Mouse (Mus musculus) testis, postnatal 10 days (tissue): ENCODE results near the gene Nlgn1.

ENCODE experiments used
- DNase-seq: peaks from one replicate; pipeline ENCODE4 v3.0.0; 2021; ENCODE audit warnings: low spot score

Gene Nlgn1

DNA sequence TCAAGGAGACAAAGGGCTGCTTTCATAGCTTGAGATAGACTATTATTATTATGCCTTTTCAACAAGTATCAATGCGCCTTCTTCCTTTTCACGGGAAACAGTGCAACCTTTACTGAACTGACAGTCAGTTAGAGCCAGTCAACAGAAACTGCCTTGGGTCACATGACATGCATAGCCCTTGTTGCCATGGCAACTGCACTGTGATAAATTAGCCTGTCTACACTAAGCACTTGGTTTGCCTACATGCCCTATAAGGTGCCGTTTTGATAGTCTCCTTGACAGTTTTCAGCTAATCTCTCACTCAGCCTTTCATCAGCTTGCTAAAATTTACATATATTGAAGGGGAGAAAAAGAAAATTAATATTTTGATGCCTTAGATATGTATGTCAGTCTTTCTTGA lies 524.7 kb downstream of the Nlgn1 start:
- peak; percentile 43 for DNase-seq

DNA sequence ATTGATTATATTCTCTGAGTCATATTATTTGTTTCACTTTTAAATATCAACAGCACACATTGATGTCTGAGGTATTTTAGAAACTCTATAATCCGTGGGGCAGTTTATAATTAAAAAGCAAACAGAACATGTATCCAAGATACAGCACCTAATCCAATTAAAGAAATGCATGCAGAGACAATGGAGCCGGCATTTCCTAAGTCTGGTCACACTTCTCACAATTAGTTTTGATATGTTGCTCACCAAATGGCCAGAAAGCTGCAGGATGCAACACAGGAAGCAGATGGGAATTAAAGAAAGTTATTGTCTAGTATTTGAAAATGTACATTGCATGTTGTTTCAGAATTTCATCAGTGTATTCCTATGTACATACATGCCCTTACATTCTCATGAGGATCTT lies 550.6 kb downstream of the Nlgn1 start:
- no peak for DNase-seq

DNA sequence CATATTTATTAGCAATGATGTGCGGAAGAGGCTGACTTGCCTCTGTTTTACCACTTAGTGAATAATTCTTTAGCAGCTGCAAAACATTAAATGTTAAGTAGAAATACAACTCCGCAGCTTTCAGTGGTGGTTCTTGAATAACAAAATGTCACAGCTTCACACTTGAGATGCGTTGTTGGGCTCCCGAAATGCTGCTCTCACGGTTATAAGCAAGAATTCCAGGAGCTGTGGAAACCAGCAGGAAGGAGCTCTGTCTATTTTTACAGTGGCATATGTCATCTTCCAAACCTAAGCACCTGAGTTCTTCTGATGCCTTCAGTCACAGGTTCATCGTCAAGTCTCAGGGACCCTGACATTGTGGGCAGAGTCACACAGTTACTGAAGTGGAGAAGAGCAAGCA lies 556.8 kb downstream of the Nlgn1 start:
- no peak for DNase-seq

DNA sequence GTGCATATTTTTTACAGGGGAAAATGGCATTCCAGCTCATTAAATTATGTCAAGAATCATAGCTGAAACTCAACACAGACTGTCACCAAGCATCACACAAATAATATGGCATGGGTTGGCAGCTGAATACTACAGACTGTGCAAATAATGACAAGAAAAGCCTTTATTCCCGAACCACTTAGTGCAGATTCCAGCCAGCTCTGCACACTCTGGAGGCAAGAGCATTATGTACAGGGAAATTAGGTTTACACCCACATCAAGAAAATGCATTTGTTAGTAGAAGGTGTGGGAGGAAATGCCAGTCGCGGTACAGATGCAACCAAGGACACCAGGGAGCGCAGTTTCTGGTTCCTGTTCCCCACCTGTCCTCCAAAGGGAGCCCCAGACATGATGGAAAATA lies 558.4 kb downstream of the Nlgn1 start:
- no peak for DNase-seq

DNA sequence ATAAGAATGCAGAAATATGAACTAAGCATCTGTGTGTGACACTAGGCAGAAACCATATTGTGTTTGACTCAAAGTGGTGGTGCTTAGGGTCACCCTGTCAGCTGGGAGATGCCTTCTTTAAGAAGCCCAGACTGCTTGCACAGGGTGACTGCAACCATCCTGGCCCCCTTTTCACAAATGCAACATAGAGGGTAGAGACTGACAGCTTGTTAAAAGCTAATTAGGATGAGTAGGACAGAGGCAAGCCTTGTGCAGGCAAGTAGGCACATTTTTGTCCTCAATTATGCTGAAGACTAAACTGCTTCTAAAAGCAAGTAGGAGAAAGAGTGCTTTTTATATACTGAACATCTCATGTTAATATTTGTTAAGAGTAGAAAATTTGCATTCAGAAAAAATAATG lies 558.8 kb downstream of the Nlgn1 start:
- DNase-seq: no peak

DNA sequence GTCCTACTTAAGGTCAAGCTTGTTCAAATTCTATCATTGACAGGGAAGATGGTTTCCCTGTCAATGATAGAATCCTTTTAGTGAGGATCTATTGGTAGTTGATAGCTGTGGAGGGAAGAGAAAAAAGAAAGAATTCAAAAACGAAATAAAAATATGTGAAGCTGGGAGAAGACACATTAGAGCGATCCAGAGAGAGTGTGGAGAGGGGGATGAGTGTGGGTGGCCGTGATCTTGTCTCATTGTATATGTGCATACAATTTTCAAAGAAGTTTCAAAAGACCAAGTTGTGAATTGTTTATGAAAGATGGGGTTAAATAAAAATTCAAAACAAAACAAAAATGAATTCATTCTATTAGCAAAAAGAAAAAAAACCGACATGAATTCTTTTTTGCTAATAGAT lies 568.6 kb downstream of the Nlgn1 start:
- no peak for DNase-seq

DNA sequence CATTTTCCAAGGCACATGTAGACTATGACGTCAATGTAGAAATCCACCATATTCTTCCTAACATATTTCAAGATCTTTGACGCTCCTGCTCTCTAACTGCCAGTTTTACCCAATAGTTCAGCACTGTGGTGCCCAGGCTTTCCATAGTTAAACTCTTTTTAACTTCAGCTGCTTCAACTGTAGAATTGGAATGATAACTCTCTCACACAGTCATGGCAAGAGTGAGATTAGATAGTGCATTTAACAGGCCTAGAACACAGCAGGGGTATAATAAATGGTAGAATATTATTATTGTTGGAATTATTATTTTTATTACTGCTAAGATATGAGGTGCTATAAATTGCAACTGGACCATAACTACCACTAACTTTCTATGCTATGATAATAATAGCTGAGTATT lies 574.4 kb downstream of the Nlgn1 start:
- no peak for DNase-seq

DNA sequence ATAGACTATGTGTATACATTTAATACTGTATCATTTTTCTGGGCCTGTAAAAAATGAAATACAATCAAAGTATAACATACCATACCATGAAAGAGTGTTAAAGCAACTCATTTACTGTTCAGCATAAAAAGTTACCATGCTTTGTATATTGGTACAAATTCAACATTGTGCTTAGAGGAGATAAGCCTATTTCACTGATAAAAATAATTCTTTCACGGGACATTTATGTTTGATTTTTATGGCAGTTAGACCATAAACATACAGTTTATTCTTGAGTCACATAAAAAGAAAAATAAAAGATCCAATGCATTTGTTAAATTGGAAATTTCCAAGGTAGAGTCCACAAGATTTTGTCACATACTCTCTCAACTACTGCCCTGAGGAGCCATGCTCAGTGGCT lies 608.1 kb downstream of the Nlgn1 start:
- no peak for DNase-seq

DNA sequence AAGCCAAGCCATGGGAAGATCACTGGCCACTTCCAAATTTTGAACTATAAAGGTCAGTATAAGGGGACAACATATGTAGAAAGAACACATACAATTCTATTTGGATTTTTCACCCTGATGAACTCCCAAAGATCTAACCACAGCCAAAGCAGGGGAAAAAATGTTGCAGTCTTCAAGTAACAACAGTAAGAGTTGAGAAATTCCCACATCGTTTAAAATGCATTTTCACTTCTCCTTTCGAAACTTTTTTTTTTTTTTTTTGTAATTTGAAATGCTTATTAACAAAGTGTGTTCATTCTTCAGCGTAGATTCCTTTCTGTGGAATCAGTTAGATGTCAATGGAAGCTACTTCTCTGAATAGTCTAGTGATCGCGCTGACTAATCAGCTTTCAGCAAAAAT lies 610.8 kb downstream of the Nlgn1 start:
- DNase-seq: no peak

DNA sequence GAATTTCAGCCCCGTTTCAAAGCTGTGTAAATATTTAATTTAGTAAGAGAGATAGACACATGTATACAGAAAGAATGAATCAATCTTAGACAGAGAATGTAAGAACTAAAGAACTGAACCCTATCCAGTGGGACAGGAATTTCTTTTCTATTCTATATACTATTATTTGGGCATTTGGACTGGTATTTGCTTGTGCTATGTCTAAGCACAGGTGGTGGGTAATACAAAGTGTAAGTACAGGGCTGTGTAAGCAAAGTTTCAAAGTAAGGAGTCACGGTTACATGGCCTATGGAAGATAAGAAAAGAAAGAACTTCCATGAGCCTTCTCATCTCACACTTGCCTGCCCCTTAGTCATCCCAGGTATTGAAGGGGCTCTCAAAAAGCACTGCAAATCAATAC lies 624.9 kb downstream of the Nlgn1 start:
- no peak for DNase-seq

DNA sequence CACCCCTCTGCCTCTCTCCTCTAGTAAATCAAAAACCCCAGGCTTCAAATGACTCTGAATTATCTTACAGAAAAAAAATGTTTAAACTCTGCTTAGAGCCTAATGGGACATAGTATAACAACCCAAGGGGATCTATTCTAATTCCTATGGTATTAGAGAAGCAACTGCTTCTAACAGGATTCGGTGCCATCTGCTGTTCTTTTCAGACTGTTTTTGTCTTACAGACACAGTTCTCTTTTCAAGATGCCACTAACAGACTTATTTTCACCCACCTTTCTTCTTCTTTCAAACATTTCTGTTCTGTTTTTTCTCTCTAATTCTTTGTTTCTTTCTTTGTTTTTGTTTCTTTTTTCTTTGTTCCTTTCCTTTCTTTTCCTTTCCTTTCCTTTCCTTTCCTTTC lies 635.0 kb downstream of the Nlgn1 start:
- DNase-seq: no peak

DNA sequence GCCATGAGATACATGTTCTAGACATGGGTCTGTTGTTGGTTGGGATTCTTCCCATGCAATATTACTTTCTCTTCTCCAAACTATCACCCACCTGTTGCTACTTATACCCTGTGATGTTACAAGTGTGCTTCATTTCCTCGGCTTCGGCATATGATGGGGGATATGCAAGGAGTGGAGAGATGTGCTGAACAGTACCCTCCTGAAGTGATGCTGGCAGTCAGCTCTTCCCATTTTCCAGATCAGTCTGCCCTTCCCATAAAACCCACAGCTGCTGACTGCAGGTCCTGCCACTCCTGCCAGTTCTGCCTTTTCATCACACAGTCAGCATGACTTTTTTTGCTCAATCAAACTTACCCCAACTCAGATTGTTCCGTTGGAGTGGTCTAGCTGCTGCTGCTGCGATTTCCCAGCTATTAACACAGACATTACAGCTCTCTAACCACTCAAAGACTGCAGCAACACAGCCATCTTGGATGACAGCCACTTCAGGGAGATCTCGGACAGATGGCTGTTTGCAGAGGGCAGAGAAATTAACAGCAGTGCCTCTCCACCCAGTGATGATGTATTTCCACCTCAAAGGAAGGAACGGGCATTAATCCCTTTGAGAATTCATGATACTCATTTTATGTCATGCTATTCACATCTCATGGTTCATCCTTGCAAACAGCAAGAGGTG lies 643.3 kb downstream of the Nlgn1 start:
- DNase-seq: no peak

DNA sequence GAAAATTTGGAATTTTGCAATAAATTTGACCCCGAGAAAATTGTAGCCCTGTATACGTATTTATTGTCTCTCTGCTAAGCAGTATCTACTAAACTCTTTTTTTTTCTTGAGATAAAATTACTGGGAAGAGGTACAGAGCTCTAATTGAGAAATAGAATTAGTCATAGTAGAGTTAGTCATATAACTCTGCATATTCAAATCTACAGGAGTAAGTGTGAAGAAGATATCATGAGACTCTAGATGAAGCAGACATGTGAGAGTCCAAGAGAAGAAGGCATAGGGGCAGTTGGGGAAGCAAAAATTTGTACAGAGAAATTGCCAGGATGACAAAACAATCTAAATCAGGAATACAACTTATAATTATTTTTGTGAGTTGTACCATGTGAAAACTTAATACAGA lies 648.6 kb downstream of the Nlgn1 start:
- no peak for DNase-seq

DNA sequence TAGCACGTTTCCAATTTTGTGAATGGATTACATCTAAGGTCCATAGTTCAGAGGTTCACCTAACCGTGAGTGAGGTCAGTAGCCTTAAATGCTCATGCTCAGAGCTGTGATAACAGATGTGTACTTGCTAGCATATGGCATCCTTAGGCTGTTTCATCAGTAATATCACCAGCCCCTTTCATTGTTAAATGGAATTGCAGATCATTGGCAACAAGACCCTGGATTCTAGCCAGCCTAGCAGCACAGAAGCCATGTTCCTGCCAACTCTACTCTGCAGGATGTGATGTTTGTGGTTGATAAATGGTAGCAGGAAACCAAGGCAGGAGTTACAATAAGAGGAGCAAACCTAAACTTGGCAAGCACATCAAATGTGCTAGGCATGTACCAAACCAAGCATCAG lies 652.9 kb downstream of the Nlgn1 start:
- no peak for DNase-seq

DNA sequence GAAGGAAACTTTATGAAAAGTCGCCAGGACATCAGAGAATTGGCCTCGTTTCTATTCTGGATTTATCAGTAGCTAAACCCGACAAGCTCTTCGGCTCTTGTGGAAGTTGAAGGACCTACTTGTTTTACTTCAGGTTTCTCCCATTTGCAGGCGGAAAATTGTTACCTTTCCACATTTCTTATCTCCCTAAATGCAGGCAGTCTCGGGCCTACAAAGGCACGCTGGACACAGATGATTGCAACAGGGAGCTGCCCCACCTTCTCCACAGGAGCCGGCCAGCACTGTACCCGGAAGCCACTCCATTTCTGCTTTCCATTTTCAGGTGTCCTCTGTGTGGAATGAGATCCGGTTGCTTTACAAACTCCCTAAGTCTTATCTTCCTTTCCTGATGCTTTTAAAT lies 656.4 kb downstream of the Nlgn1 start:
- no peak for DNase-seq

DNA sequence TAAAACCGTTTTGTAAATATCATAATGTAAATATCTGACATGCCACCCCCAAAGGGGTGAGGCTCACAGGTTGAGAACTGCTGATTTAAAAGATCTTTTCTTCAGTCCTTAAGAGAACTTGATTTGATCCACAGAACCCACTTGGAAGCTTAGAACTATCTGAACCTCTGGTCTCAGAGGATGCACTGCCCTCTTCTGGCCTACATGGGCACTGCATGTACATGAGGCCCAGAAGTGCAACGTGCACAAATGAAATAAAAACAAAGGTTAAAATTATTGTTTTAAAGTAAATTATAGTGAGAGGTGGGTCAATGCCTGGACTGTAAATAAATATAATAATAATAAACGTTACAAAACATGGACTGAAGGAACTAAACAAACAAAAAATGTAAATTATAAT lies 657.2 kb downstream of the Nlgn1 start:
- peak; percentile 62 for DNase-seq

DNA sequence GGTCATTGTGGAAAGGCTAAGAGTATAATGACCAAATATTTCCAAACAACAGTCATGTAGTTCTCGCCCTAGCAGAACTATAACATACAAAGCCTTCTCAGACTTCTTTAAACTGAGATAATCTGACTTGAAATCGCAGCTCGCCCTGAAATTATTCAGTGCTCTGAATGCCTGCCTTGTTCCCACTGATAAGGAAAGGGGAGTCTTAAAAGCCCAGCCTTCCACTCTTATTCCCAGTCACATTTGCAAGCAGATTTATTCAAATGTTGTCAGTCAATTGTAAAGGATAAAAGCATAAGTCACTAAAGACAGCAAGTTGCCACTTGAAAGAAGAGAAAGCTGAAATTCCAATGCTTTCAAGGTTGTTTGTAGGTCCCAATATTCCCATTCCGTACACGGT lies 658.9 kb downstream of the Nlgn1 start:
- no peak for DNase-seq

DNA sequence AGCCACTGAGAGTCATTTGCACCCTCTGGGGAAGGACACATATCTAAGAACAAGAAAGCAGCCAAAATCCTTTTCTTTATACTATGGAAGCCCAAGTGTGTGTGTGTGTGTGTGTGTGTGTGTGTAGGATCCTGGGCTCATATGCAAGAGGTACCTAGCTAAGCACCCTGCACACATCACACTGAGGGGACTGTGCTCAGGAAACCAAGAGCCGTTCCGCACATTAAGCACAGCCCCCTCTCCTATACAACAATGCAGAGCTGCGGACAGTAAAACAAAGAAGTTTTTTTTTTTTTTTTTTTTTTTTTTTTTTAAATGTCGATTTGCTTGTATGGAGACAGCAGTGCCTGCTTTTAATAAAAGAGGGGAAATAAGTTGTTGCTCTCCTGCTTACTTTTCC lies 659.5 kb downstream of the Nlgn1 start:
- no peak for DNase-seq

DNA sequence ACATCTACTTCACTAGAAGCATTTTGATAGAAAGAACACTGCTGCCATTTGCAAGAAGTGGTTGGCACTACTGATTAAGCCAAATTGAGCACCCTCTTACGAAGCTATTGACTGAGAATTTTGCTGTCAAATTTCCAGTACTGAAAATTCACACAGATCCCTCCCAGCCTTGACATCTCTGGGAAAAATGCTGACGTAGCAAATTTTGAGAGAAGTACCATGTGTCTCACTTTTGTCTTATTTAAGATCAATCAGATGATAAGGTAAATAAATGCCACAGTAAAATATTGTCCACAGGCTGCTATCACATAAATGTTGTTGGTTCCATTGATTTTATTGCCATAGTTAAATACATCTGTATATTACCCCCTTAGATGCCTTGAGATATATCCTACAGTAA lies 668.8 kb downstream of the Nlgn1 start:
- DNase-seq: no peak

DNA sequence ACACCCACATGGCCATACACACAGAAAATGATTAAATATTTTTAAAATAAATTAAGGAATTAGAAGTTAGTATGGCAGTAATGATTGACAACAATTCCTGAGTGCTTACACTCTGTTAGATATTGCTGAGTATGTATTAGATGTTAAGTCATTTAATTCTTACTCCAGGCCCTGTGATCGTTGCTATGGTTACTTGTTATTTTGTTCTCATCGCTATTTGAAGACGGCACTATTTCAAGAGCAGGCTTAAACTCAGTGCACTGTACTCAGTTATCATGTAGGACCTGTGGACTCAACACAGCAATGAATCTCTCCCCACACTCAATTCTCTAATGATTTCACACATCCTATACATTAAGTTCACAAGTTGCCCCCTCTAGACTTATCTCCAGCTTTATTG lies 672.0 kb downstream of the Nlgn1 start:
- no peak for DNase-seq

DNA sequence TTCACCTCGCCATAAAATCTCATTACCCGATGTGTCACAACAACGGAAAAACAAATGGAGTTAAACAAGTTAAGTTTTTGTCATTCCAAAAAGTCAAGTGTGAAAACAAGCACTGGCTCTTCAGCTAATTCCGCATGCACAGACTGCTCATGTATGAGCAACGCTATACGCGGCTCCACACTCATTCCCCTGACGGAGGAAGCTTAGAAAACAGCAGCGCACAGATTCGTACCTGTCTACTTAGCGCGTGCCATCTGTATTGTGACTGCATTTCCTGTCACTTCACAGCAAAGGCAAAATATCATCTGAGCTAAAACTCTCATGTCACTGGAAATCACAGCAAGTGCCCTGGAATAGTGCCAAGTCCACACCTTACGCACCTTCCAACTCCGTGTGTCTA lies 674.3 kb downstream of the Nlgn1 start:
- no peak for DNase-seq

DNA sequence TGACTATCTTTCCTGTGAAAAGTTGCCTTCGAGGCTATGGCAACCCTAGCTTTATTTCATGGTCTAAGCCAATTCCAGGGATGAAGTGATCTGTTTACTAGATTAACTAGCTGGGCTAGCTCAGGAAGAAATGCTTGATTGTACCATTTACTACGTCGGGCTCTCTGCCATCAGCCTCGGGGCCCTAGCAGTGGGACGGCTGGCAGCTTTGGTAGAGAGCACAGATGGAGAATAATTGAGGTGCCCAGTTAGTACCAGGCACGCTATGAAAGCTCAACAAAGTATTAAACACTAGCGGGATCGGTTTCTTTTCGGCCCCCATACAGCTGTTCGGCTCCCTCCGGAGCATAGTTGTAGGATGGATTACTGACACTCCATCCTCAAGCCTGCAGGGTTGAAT lies 675.2 kb downstream of the Nlgn1 start:
- DNase-seq: no peak

DNA sequence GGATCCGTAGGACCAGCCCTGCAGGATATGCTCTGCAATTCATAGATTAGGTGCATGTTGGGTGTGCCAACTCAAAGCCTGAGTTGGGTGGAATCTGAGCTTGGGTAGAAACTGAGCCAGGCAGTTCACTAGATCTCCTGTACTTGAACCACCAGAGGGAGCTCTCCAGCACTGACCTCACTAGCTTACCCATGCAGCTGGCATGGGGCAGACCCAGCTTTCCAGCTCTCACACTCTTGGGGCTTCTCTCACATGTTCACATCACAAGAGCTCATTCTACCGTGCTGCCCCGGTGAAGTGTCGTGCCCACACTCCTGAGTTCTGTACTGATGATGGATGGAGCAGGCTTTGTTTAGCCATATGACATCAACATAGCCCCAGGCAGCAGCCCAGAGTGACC lies 679.2 kb downstream of the Nlgn1 start:
- DNase-seq: peak; percentile 42

DNA sequence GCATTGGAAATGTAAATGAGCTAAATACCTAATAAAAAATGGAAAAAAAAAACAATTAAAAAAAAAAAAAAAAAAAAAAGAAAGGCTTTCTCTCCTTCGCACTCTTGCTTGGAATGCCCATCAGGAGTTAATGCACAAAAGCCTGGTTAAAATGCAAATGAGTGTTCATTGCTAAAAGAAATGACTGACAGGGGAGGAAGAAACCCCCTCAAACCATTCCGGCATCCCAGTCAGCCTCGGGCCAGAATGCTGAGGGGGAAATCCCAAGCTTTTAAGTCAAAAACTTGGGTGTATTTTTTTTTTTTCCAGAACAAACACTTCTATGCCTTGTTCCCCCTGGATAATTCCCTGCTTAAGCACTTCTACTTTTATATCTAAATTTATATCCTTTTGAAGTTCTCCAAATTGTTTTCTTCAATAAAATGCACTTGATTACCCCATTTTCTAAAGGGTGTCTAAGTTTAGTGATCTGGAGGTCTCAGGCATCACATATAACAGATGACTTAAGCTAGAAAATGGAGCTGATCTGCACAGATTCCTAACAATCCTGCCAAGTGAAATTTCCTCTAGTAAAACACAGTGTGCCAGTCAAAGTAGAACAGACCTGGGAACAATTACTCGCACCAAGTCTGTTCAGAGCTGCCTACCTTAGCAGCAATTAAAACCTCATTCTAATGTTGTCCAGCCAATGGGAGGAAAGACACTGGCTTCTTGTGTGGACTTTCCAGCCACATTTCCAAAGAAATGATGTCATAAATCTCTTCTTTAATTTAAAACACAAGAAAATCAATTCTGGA lies 686.2 kb downstream of the Nlgn1 start:
- DNase-seq: no peak
